Mouse (Mus musculus): ENCODE measurements at regions not wholly inside any gene's neighbourhood (a gene's known extent, or its start where the extent isn't known, plus 50 kb on each side); places are given as distances from the start of the nearest gene placed in this dataset. TPM values are rescaled to one million over a fixed set of nuclear protein-coding genes. Genes with fewer than 3 reads are reported as not detected.

Small RNAs in the stretch of these regions (microRNA-seq; reads per million reads assigned to microRNA genes)
- not detected for gene Gm27410
